Mouse (Mus musculus) midbrain, embryonic 10.5 days (tissue): Measurements from ENCODE around the gene Cfap57. TPM values are rescaled to one million over a fixed set of nuclear protein-coding genes. Genes with fewer than 3 reads are reported as not detected.
A peak's percentile ranks its signal among the peaks of the same experiment; 100 is the strongest.

Experiments used
- DNase-seq: peaks from one replicate; pipeline ENCODE4 v3.0.0-alpha.2; 2017; ENCODE audit warnings: low spot score
- H3K27ac ChIP-seq: fragments of 300-500 bp; sonication (generic); replicated peaks from 2 replicates; pipeline ENCODE4 v1.5.1; 2016; ENCODE audit warnings: mild to moderate bottlenecking
- H3K27me3 ChIP-seq: fragments of 300-500 bp; sonication (generic); 2 replicates; pipeline ENCODE4 v1.6.1; 2016; ENCODE audit warnings: low read depth, mild to moderate bottlenecking; ENCODE audit not compliant: poor library complexity, severe bottlenecking
- H3K36me3 ChIP-seq: fragments of 300-500 bp; sonication (generic); 2 replicates; pipeline ENCODE4 v1.6.1; 2016; ENCODE audit warnings: mild to moderate bottlenecking, moderate library complexity
- H3K4me1 ChIP-seq: fragments of 300-500 bp; sonication (generic); 2 replicates; pipeline ENCODE4 v1.6.1; 2016
- H3K4me3 ChIP-seq: fragments of 300-500 bp; sonication (generic); 2 replicates; pipeline ENCODE4 v1.5.1; 2016; ENCODE audit warnings: mild to moderate bottlenecking, moderate library complexity
- H3K9me3 ChIP-seq: fragments of 300-500 bp; sonication (generic); replicated peaks from 2 replicates; pipeline ENCODE4 v1.6.1; 2016; ENCODE audit warnings: mild to moderate bottlenecking
- WGBS: fragments of 180-500 bp; shearing (Covaris S2); methylation state at CpG from one replicate; pipeline ENCODE4 v1.1.7; 2016; 5-methylcytosine and 5-hydroxymethylcytosine counted together
- polyA plus RNA-seq: library from polyadenylated mRNA; unstranded; fragments of >200 nt; fragmentation: Nextera tagmentation; extraction: Ambion mirVana; gene quantifications from 2 replicates; pipeline ENCODE4 v1.2.1, GENCODE M21; 2016

The Cfap57 gene
- polyA plus RNA-seq, 1 experiment from 2014 or later, result 0.75 TPM

DNA sequence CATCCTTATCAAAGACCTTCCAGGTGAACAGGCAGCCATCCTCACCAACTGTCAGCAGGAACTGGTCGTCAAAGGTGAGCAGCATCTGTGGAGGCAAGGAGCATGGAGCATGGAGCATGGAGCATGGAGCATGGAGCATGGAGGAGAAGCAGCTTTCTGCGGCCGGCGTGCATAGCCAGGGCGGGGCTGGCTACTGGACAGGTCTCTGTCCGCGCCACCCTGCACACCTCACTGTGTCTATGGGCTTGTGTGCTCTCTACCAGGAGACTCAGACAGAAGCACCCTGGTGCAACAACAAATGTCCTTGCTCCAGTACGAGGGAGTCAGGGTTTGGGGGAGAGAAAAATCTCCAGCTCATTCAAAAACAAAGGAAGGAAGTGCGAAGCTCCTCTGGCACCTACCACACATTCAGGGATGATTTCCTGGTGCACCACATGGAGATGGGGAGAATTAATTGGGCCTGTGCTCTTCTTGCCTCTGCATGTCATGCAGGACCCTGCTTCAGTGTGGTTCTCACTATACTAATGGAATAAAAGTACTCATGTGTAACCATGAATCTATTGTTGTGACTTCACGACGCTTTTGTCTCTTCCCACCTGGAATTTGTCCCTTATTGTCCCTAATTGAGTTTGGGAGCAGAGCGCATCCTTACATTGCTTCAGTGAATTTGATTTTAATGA is 31.4 kb downstream of the Cfap57 start:
- Histone ChIP-seq H3K27me3 (peaks cover 6% of the 10 kb centered on the region), H3K27ac (peak overlapping the region; percentile 61), H3K4me1 (peaks cover 28% of the 10 kb centered on the region), H3K36me3 (no peaks in the 10 kb centered on the region), H3K9me3 (no peaks in the 10 kb centered on the region), H3K4me3 (peak overlapping the region; percentile 18; the same call in 1 of the 2 replicates)
- no peak for DNase-seq
- WGBS, result 62% methylated on average over 12 of the region's 12 CpGs

GRCm38 (mm10) chr4:118582629-118583028 is 37.9 kb downstream of the Cfap57 start:
- Histone ChIP-seq H3K27ac (no peak overlapping the region), H3K4me3 (no peak overlapping the region), H3K36me3 (no peaks in the 10 kb centered on the region), H3K4me1 (peaks cover 15% of the 10 kb centered on the region), H3K27me3 (no peaks in the 10 kb centered on the region), H3K9me3 (0 out of 2 replicates have a peak, but pooled peaks cover 3% of the 10 kb centered on the region)
- DNase-seq, result no peak
- WGBS, result 95% methylated on average over 8 of the region's 8 CpGs

DNA sequence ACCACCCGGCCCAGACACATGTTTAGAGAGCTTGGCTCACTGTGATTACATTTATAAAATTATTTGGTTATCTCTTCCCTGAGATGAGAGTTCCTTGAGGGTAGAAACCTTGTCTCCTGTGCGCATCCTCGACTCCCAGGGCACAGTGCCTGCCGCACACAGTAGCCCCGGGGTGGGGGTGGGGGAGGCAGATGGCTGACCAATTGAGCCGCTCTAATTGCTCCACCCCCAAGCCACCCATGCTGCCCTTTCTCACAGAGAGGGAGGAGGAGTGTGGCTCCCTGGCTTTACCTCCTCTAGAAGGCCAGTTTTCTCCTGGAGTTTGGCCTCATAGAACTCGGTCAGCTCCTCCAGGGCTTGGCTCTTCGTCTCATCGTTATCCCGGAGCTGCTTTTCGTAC is 39.1 kb downstream of the Cfap57 start:
- Histone ChIP-seq H3K27ac (peak overlapping the region; percentile 63), H3K36me3 (no peaks in the 10 kb centered on the region)
- 46% methylated on average over 11 of the region's 11 CpGs for WGBS

DNA sequence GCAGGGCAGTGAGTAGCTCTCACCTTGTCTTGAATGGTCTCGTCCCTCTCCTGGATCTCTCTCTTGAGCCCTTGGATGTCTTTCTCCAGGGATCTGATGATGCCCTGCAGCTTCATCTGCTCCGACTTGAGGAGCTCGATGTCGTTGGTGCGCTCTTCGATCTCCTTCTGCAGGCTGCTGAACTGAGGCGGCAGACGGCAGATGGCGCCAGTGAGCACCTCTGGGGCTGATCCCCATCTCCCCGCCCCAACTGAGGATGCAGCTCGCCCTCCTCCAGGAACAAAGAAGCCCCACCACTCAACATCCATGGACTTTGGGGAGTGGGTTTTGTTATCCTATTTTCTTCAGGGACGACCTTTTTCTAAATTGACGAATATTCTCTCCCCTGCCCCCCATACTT is 41.3 kb downstream of the Cfap57 start:
- peaks cover 10% of the 10 kb centered on the region for H3K27me3 ChIP-seq
- no peak overlapping the region for H3K27ac ChIP-seq
- peaks cover 8% of the 10 kb centered on the region for H3K4me1 ChIP-seq
- peak; percentile 26 for DNase-seq
- WGBS, result 50% methylated on average over 13 of the region's 13 CpGs
- H3K4me3 ChIP-seq, result no peak overlapping the region
- no peaks in the 10 kb centered on the region for H3K36me3 ChIP-seq
- H3K9me3 ChIP-seq, result 0 out of 2 replicates have a peak, but pooled peaks cover 3% of the 10 kb centered on the region

More for the DNA sequence above, 39.1 kb downstream of the Cfap57 start:
- Histone ChIP-seq H3K9me3 (0 out of 2 replicates have a peak, but pooled peaks cover 3% of the 10 kb centered on the region), H3K4me1 (peaks cover 8% of the 10 kb centered on the region), H3K27me3 (peaks cover 7% of the 10 kb centered on the region), H3K4me3 (no peak overlapping the region)
- DNase-seq, result no peak

DNA sequence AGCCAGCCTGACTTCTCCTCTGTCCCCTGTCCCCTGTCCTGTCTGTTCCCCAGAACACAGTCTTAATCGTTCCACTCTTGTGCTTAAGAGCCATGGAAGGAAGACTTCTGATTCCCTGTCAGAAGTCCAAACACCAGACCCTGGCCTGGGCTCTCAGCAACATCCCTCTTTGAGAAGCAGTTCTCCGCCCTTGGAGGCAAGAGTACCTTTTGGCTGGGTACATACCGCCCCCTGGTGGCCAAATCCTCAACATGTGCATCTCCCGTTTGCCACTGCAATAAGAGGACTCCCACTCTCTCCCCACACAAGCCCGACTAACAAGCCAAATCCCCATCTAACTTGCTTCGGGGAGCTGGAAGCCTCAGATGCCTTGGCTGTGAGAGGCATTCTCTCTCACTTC is 44.5 kb downstream of the Cfap57 start:
- Histone ChIP-seq H3K9me3 (0 out of 2 replicates have a peak, but pooled peaks cover 3% of the 10 kb centered on the region), H3K27me3 (peaks cover 10% of the 10 kb centered on the region), H3K36me3 (no peaks in the 10 kb centered on the region), H3K4me3 (no peak overlapping the region), H3K4me1 (no peaks in the 10 kb centered on the region), H3K27ac (no peak overlapping the region)
- 10% methylated on average over 6 of the region's 6 CpGs for WGBS
- peak; percentile 90 for DNase-seq

DNA sequence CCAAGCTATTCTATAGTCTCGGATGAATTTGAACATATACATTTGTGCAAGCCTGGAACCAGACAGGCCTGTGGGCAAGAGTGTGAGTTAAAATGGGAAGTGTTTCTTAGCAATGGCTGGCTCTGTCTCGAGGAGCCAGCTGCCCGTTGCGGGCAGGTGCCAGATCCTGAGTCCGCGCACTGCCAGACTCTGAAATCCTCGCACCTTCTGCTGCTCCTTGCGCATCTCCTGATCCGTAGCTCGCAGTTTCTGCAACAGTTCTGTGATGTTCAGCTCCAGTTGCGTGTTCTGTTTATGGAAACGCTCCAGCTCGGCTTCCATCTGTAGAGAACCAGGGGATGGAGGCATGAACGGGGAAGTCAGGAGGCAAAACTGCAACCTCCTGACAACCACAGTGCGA is 49.1 kb downstream of the Cfap57 start:
- WGBS, result 88% methylated on average over 14 of the region's 15 CpGs
- Histone ChIP-seq H3K4me3 (no peak overlapping the region), H3K27me3 (peaks cover 12% of the 10 kb centered on the region), H3K4me1 (no peaks in the 10 kb centered on the region), H3K36me3 (no peaks in the 10 kb centered on the region), H3K27ac (no peak overlapping the region), H3K9me3 (no peaks in the 10 kb centered on the region)
- no peak for DNase-seq

DNA sequence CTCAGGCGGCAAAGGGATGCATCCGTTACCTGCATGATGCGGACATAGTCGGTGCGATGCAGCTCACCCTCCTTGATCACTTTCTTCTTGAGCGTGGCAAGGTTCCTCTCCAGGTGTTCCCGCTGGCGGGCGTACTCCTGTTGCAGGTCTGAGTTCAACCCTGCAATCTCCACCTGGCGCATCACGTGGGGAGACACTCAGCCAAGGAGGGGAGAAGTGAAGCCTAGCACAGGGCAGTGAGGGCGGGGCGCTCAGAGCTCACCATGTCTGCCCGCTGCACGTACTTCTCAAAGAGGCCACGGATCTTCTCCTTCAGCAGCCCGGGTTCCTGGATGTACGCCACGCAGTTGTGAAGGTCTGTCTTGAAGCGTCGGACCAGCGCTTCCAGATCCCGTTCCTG is 51.3 kb downstream of the Cfap57 start:
- Histone ChIP-seq H3K4me1 (peaks cover 8% of the 10 kb centered on the region), H3K9me3 (no peaks in the 10 kb centered on the region), H3K4me3 (no peak overlapping the region), H3K27ac (0 out of 2 replicates have a peak overlapping the region, but pooled peaks have one; percentile 9), H3K27me3 (peaks cover 10% of the 10 kb centered on the region), H3K36me3 (no peaks in the 10 kb centered on the region)
- WGBS, result 73% methylated on average over 23 of the region's 23 CpGs
- no peak for DNase-seq

GRCm38 (mm10) chr4:118568709-118569108 is 51.9 kb downstream of the Cfap57 start:
- WGBS, result 78% methylated on average over 10 of the region's 10 CpGs
- 0 out of 2 replicates have a peak overlapping the region, but pooled peaks have one; percentile 9 for H3K27ac ChIP-seq

GRCm38 (mm10) chr4:118566161-118566676 is 54.4 kb downstream of the Cfap57 start:
- Histone ChIP-seq H3K4me3 (no peak overlapping the region), H3K4me1 (peaks cover 13% of the 10 kb centered on the region), H3K27me3 (peaks cover 10% of the 10 kb centered on the region), H3K36me3 (no peaks in the 10 kb centered on the region), H3K9me3 (0 out of 2 replicates have a peak, but pooled peaks cover 7% of the 10 kb centered on the region), H3K27ac (no peak overlapping the region)
- 33% methylated on average over 7 of the region's 7 CpGs for WGBS
- DNase-seq, result peak; percentile 50

More at GRCm38 (mm10) chr4:118568709-118569108, 51.9 kb downstream of the Cfap57 start:
- Histone ChIP-seq H3K4me3 (no peak overlapping the region), H3K4me1 (peaks cover 13% of the 10 kb centered on the region), H3K36me3 (no peaks in the 10 kb centered on the region), H3K9me3 (no peaks in the 10 kb centered on the region), H3K27me3 (peaks cover 10% of the 10 kb centered on the region)
- no peak for DNase-seq

DNA sequence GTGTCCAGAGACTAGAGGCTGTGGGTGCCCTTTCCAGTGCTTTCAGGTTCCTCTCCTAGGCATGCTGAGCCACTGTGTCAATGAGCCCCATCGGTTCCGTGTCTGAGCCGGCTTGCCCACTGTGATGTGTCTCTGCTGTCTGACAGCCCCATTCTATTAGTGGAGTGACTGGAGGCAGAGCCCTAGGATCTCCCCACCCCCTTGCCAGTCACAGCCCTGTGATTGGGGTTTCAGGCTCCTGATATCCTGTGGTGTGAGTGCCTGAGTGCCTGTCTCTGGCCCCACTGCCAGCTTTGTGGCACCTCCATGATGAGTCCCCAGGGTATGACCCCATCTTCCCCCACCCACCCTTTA is 55.7 kb downstream of the Cfap57 start:
- Histone ChIP-seq H3K27me3 (peaks cover 10% of the 10 kb centered on the region), H3K4me1 (peaks cover 13% of the 10 kb centered on the region), H3K9me3 (0 out of 2 replicates have a peak, but pooled peaks cover 7% of the 10 kb centered on the region), H3K36me3 (no peaks in the 10 kb centered on the region), H3K4me3 (no peak overlapping the region; the same call in 1 of the 2 replicates), H3K27ac (peak overlapping the region; percentile 50)
- no peak for DNase-seq
- 46% methylated on average over 3 of the region's 3 CpGs for WGBS

DNA sequence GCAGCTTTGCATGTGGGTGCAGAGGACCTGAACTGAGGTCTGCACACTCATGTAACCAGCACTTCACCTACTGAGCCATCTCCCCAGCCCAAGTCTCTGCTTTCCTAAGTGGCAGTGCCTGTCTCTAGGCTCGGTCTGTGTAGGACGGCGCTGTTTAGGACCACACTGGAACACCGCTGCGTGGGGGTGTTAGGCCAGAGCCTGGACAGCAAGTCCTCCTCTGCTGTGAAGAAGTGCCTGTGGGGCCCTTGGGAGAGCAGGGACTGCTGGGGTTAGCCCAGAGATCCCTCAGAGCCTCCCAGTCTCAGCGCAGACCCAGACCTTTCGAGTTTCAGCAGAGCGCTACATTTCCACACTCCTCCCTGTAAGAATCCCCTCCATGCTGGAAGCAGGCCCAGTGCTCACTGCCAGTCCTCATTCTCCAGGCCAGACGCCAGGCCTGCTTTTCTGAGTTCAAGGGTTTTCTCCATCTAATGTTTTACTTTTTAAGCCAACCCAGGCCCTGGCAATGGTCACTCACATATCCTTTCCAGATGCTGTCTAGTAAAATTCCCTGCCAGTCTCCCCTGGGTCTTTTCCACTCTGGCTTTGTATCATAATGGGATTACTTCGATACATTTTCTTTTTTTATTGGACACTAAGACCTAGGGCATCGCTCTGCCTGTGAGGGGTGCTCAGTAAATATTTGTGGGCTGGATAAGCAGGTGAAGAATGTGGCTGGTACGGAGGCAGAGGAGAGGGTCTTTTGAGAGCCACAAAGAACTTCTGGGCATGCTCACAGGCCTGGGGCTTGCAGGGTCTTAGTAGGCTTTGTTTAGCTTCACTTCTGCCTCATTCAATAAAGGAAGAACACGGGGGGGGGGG is 56.3 kb downstream of the Cfap57 start:
- peak overlapping the region; percentile 50 for H3K27ac ChIP-seq
- no peak for DNase-seq
- H3K27me3 ChIP-seq, result peaks cover 10% of the 10 kb centered on the region
- no peaks in the 10 kb centered on the region for H3K36me3 ChIP-seq
- H3K4me3 ChIP-seq, result no peak overlapping the region; the same call in 1 of the 2 replicates
- H3K4me1 ChIP-seq, result peaks cover 13% of the 10 kb centered on the region
- 0 out of 2 replicates have a peak, but pooled peaks cover 7% of the 10 kb centered on the region for H3K9me3 ChIP-seq
- WGBS, result 71% methylated on average over 13 of the region's 13 CpGs

- no peak for DNase-seq
- WGBS, result 79% methylated on average over 3 of the region's 3 CpGs
- H3K4me3 ChIP-seq, result no peak overlapping the region
- no peaks in the 10 kb centered on the region for H3K4me1 ChIP-seq
- no peak overlapping the region for H3K27ac ChIP-seq
- H3K9me3 ChIP-seq, result no peaks in the 10 kb centered on the region
- no peaks in the 10 kb centered on the region for H3K27me3 ChIP-seq
- no peaks in the 10 kb centered on the region for H3K36me3 ChIP-seq
These were observed 67.4 kb downstream of the Cfap57 start for GRCm38 (mm10) chr4:118553039-118553649.
